Mouse (Mus musculus): Measurements from ENCODE around the gene Bicra. TPM values are rescaled to one million over a fixed set of nuclear protein-coding genes. Genes with fewer than 3 reads are reported as not detected.

The Bicra gene
- polyA plus RNA-seq, 1 experiment from 2014 or later: 8.4 TPM

- WGBS: 34% methylated on average over 5 of the region's 5 CpGs
- no peak overlapping the region for H3K9ac ChIP-seq
- H3K4me3 ChIP-seq: no peak overlapping the region
- peaks cover 2% of the 10 kb centered on the region; the same call in 1 of the 2 replicates for H3K9me3 ChIP-seq (replicated peaks)
- H3K27ac ChIP-seq: no peak overlapping the region
- H3K4me2 ChIP-seq: no peak overlapping the region
- H3K36me3 ChIP-seq (ENCODE audit: poor library complexity, severe bottlenecking): no peaks in the 10 kb centered on the region
- H3K4me1 ChIP-seq: peaks cover 12% of the 10 kb centered on the region
- no peak for ATAC-seq
- peaks cover 34% of the 10 kb centered on the region for H3K27me3 ChIP-seq
Observed at GRCm38 (mm10) chr7:16056459-16057135, 8.9 kb upstream of the Bicra start.

- Histone ChIP-seq H3K27ac (no peak overlapping the region), H3K27me3 (peaks cover 24% of the 10 kb centered on the region), H3K36me3 (ENCODE audit: poor library complexity, severe bottlenecking) (no peaks in the 10 kb centered on the region), H3K9ac (no peak overlapping the region), H3K4me2 (no peak overlapping the region), H3K4me3 (no peak overlapping the region), H3K9me3 (replicated peaks) (no peaks in the 10 kb centered on the region), H3K4me1 (peaks cover 14% of the 10 kb centered on the region)
- no peak for ATAC-seq
- 86% methylated on average over 6 of the region's 6 CpGs for WGBS
Observed at GRCm38 (mm10) chr7:16055665-16056064, 7.9 kb upstream of the Bicra start.

GRCm38 (mm10) chr7:16054966-16055365 lies 7.2 kb upstream of the Bicra start:
- 61% methylated on average over 4 of the region's 4 CpGs for WGBS
- Histone ChIP-seq H3K27me3 (peaks cover 18% of the 10 kb centered on the region; the same call in 1 of the 2 replicates), H3K36me3 (ENCODE audit: poor library complexity, severe bottlenecking) (no peaks in the 10 kb centered on the region), H3K9me3 (replicated peaks) (no peaks in the 10 kb centered on the region), H3K27ac (no peak overlapping the region), H3K9ac (no peak overlapping the region), H3K4me3 (no peak overlapping the region), H3K4me2 (no peak overlapping the region), H3K4me1 (peaks cover 21% of the 10 kb centered on the region)
- no peak for ATAC-seq

- H3K4me1 ChIP-seq: peaks cover 34% of the 10 kb centered on the region
- H3K4me3 ChIP-seq: peak overlapping the region; percentile 49
- peak overlapping the region; percentile 70 for H3K4me2 ChIP-seq
- H3K36me3 ChIP-seq (ENCODE audit: poor library complexity, severe bottlenecking): no peaks in the 10 kb centered on the region
- ATAC-seq: no peak
- peaks cover 3% of the 10 kb centered on the region; the same call in 1 of the 2 replicates for H3K27me3 ChIP-seq
- 17% methylated on average over 6 of the region's 6 CpGs for WGBS
- no peak overlapping the region for H3K9ac ChIP-seq
- H3K27ac ChIP-seq: no peak overlapping the region
- H3K9me3 ChIP-seq (replicated peaks): no peaks in the 10 kb centered on the region
Observed at GRCm38 (mm10) chr7:16053105-16053504, 5.4 kb upstream of the Bicra start.

GRCm38 (mm10) chr7:16052684-16053083 lies 5.0 kb upstream of the Bicra start:
- H3K9ac ChIP-seq: peak overlapping the region; percentile 67
- peak overlapping the region; percentile 70 for H3K4me2 ChIP-seq
- no peaks in the 10 kb centered on the region for H3K9me3 ChIP-seq (replicated peaks)
- peak; percentile 84 for ATAC-seq
- no peaks in the 10 kb centered on the region for H3K27me3 ChIP-seq
- no peaks in the 10 kb centered on the region for H3K36me3 ChIP-seq (ENCODE audit: poor library complexity, severe bottlenecking)
- peak overlapping the region; percentile 80 for H3K27ac ChIP-seq
- under 1% methylated on average over 24 of the region's 24 CpGs for WGBS
- H3K4me1 ChIP-seq: peaks cover 34% of the 10 kb centered on the region
- peak overlapping the region; percentile 49 for H3K4me3 ChIP-seq

GRCm38 (mm10) chr7:16051883-16052595 lies 4.3 kb upstream of the Bicra start:
- Histone ChIP-seq H3K9me3 (replicated peaks) (no peaks in the 10 kb centered on the region), H3K4me3 (peak overlapping the region; percentile 49), H3K27ac (peak overlapping the region; percentile 80), H3K27me3 (no peaks in the 10 kb centered on the region), H3K9ac (peak overlapping the region; percentile 67), H3K36me3 (ENCODE audit: poor library complexity, severe bottlenecking) (no peaks in the 10 kb centered on the region), H3K4me1 (peaks cover 34% of the 10 kb centered on the region), H3K4me2 (peak overlapping the region; percentile 70)
- 7% methylated on average over 19 of the region's 19 CpGs for WGBS
- no peak for ATAC-seq

- Histone ChIP-seq H3K36me3 (ENCODE audit: poor library complexity, severe bottlenecking) (no peaks in the 10 kb centered on the region), H3K4me2 (peak overlapping the region; percentile 95; the same call in 1 of the 2 replicates), H3K4me3 (no peak overlapping the region), H3K27me3 (no peaks in the 10 kb centered on the region), H3K4me1 (peaks cover 40% of the 10 kb centered on the region), H3K27ac (no peak overlapping the region), H3K9ac (no peak overlapping the region), H3K9me3 (replicated peaks) (no peaks in the 10 kb centered on the region)
- 88% methylated on average over 3 of the region's 3 CpGs for whole genome bisulfite sequencing
- no peak for ATAC-seq
Observed at GRCm38 (mm10) chr7:16050600-16050999, 2.9 kb upstream of the Bicra start.

- Histone ChIP-seq H3K27ac (no peak overlapping the region), H3K4me1 (peaks cover 50% of the 10 kb centered on the region), H3K9ac (peak overlapping the region; percentile 87), H3K27me3 (no peaks in the 10 kb centered on the region), H3K4me3 (peak overlapping the region; percentile 80), H3K9me3 (replicated peaks) (no peaks in the 10 kb centered on the region), H3K36me3 (ENCODE audit: poor library complexity, severe bottlenecking) (no peaks in the 10 kb centered on the region), H3K4me2 (peak overlapping the region; percentile 95)
- WGBS: 81% methylated on average over 7 of the region's 7 CpGs
- ATAC-seq: no peak
Observed at GRCm38 (mm10) chr7:16049576-16049915, 1.8 kb upstream of the Bicra start.

- peak overlapping the region; percentile 80 for H3K4me3 ChIP-seq
- peak overlapping the region; percentile 97 for H3K27ac ChIP-seq
- H3K4me2 ChIP-seq: peak overlapping the region; percentile 95
- no peaks in the 10 kb centered on the region for H3K36me3 ChIP-seq (ENCODE audit: poor library complexity, severe bottlenecking)
- H3K27me3 ChIP-seq: no peaks in the 10 kb centered on the region
- peaks cover 56% of the 10 kb centered on the region for H3K4me1 ChIP-seq
- no peaks in the 10 kb centered on the region for H3K9me3 ChIP-seq (replicated peaks)
- WGBS: 9% methylated on average over 36 of the region's 36 CpGs
- peak overlapping the region; percentile 87 for H3K9ac ChIP-seq
- peak; percentile 1 for ATAC-seq
Observed at GRCm38 (mm10) chr7:16048675-16049575, 1.2 kb upstream of the Bicra start.

GRCm38 (mm10) chr7:16048164-16048564 lies 443 bp upstream of the Bicra start:
- H3K4me2 ChIP-seq: peak overlapping the region; percentile 95
- no peaks in the 10 kb centered on the region for H3K27me3 ChIP-seq
- ATAC-seq: peak; percentile 84
- under 1% methylated on average over 20 of the region's 20 CpGs for WGBS
- H3K9me3 ChIP-seq (replicated peaks): no peaks in the 10 kb centered on the region
- peaks cover 57% of the 10 kb centered on the region for H3K4me1 ChIP-seq
- peaks cover 5% of the 10 kb centered on the region; the same call in 1 of the 2 replicates for H3K36me3 ChIP-seq (ENCODE audit: poor library complexity, severe bottlenecking)
- peak overlapping the region; percentile 80 for H3K4me3 ChIP-seq
- H3K27ac ChIP-seq: peak overlapping the region; percentile 97
- peak overlapping the region; percentile 87 for H3K9ac ChIP-seq

- peak; percentile 36 for ATAC-seq
- Histone ChIP-seq H3K9me3 (replicated peaks) (no peaks in the 10 kb centered on the region), H3K4me2 (peak overlapping the region; percentile 95), H3K4me1 (peaks cover 51% of the 10 kb centered on the region), H3K27me3 (no peaks in the 10 kb centered on the region), H3K4me3 (peak overlapping the region; percentile 80), H3K9ac (peak overlapping the region; percentile 97), H3K36me3 (ENCODE audit: poor library complexity, severe bottlenecking) (peaks cover 11% of the 10 kb centered on the region; the same call in 1 of the 2 replicates), H3K27ac (peak overlapping the region; percentile 97)
- 0% methylated on average over 44 of the region's 46 CpGs for WGBS
Observed at GRCm38 (mm10) chr7:16046481-16047337, 1.0 kb downstream of the Bicra start.
